Comparison of ENCODE assay signal across 11 mouse cellular contexts in genomic region chr1:23656718-23657117, GRCm38 (mm10).
DNase-seq lines count a peak whose midpoint lies in the region; ATAC-seq and TF ChIP-seq lines count a peak whose summit lies in the region.
"Had no signal": no experiment of that assay in that cellular context is flagged by ENCODE, and none has a peak within 500 bp of the region (broad histone marks: within the 10 kb centered on the region; RNA-seq: fewer than 3 reads in every experiment).

No protein-coding gene starts in this region.

- 52% methylated on average over 8 of the region's 8 CpGs for WGBS in liver, adult 2 months
- WGBS in liver, postnatal 0 days (ENCODE audit: insufficient replicate concordance): 70% methylated on average over 8 of the region's 8 CpGs
- 50% methylated on average over 8 of the region's 8 CpGs for WGBS in midbrain, embryonic 14.5 days

- H3K27ac ChIP-seq in liver, adult 2 months (replicated peaks; ENCODE audit: insufficient read depth, low read depth, low read length): no peak overlapping the region
- H3K27ac ChIP-seq in liver, postnatal 0 days (ENCODE audit: low read depth): no peak overlapping the region
- peak overlapping the region; percentile 69 for H3K27ac ChIP-seq in midbrain, embryonic 14.5 days (replicated peaks; ENCODE audit: low read depth, low read length)
- H3K27ac ChIP-seq: limb, embryonic 15.5 days; neural tube, embryonic 15.5 days had no signal

- TF ChIP-seq EP300 in liver, postnatal 0 days (IDR thresholded peaks at IDR 0.05; ENCODE audit: low read depth): no peak

- no peaks in the 10 kb centered on the region for H3K4me1 ChIP-seq in liver, adult 2 months (ENCODE audit: control insufficient read depth, insufficient read depth, low read length)
- no peaks in the 10 kb centered on the region for H3K4me1 ChIP-seq in liver, postnatal 0 days (ENCODE audit: insufficient read depth)
- no peaks in the 10 kb centered on the region for H3K4me1 ChIP-seq in midbrain, embryonic 14.5 days (ENCODE audit: control insufficient read depth, insufficient read depth, low read length)
- H3K4me1 ChIP-seq: limb, embryonic 15.5 days had no signal

- no peaks in the 10 kb centered on the region for H3K79me2 ChIP-seq in liver, adult 2 months (ENCODE audit: control insufficient read depth, insufficient read depth, low read length)

- no peak for TF ChIP-seq POLR2A in liver, adult 2 months (IDR thresholded peaks at IDR 0.05; ENCODE audit: extremely low read depth, insufficient read depth, low read length)

- H3K4me3 ChIP-seq in liver, adult 2 months (ENCODE audit: insufficient read depth, low read depth, low read length): no peak overlapping the region
- H3K4me3 ChIP-seq in liver, postnatal 0 days (ENCODE audit: low read depth, low read length): no peak overlapping the region
- 0 out of 2 replicates have a peak overlapping the region, but pooled peaks have one; percentile 5 for H3K4me3 ChIP-seq in midbrain, embryonic 14.5 days (replicated peaks; ENCODE audit: low read depth, low read length)
- H3K4me3 ChIP-seq: limb, embryonic 15.5 days; neural tube, embryonic 15.5 days had no signal

- no peak overlapping the region for H3K4me2 ChIP-seq in liver, postnatal 0 days (ENCODE audit: low read depth, low read length)
- H3K4me2 ChIP-seq in midbrain, embryonic 14.5 days (ENCODE audit: low read length): peak overlapping the region; percentile 47
- H3K4me2 ChIP-seq: limb, embryonic 15.5 days; neural tube, embryonic 15.5 days had no signal

- no peak for ATAC-seq in liver, postnatal 0 days
- 0 out of 2 replicates have a peak, but pooled peaks have one; percentile 9 for ATAC-seq in midbrain, embryonic 14.5 days (ENCODE audit: low FRiP score, low TSS enrichment)

- no peak overlapping the region for H3K9ac ChIP-seq in liver, adult 2 months (ENCODE audit: low read depth, low read length)
- H3K9ac ChIP-seq in liver, postnatal 0 days (replicated peaks): no peak overlapping the region
- H3K9ac ChIP-seq in midbrain, embryonic 14.5 days (replicated peaks; ENCODE audit: low read length): no peak overlapping the region
- H3K9ac ChIP-seq: limb, embryonic 15.5 days; neural tube, embryonic 15.5 days had no signal

- intact Hi-C loops in heart, postnatal 14 days (cut with DNase I): no loop called here
- intact Hi-C loops in gastrocnemius, postnatal 36 days (cut with DNase I): no loop called here

- no peaks in the 10 kb centered on the region for H3K27me3 ChIP-seq in liver, adult 2 months (ENCODE audit: control insufficient read depth, insufficient read depth, low read length)
- H3K27me3 ChIP-seq in liver, postnatal 0 days (ENCODE audit: insufficient read depth, low read length): no peaks in the 10 kb centered on the region
- H3K27me3 ChIP-seq in midbrain, embryonic 14.5 days (ENCODE audit: control insufficient read depth, insufficient read depth, low read length): no peaks in the 10 kb centered on the region
- H3K27me3 ChIP-seq: limb, embryonic 15.5 days; neural tube, embryonic 15.5 days had no signal

- H3K9me3 ChIP-seq in liver, postnatal 0 days (ENCODE audit: low read length): no peaks in the 10 kb centered on the region; the same call in 1 of the 2 replicates
- no peaks in the 10 kb centered on the region for H3K9me3 ChIP-seq in midbrain, embryonic 14.5 days (ENCODE audit: control insufficient read depth, low read length)
- H3K9me3 ChIP-seq: limb, embryonic 15.5 days; neural tube, embryonic 15.5 days had no signal

- no peak for TF ChIP-seq CTCF in liver, adult 2 months (IDR thresholded peaks at IDR 0.05; ENCODE audit: low read depth, low read length)
- TF ChIP-seq CTCF in liver, postnatal 0 days (IDR thresholded peaks at IDR 0.05; ENCODE audit: low read depth): no peak

- no peaks in the 10 kb centered on the region for H3K36me3 ChIP-seq in liver, adult 2 months (ENCODE audit: control insufficient read depth, insufficient read depth, low read length)
- no peaks in the 10 kb centered on the region for H3K36me3 ChIP-seq in liver, postnatal 0 days (replicated peaks; ENCODE audit: insufficient read depth, low read length)
- no peaks in the 10 kb centered on the region for H3K36me3 ChIP-seq in midbrain, embryonic 14.5 days (ENCODE audit: control insufficient read depth, insufficient read depth, low read length)
- H3K36me3 ChIP-seq: limb, embryonic 15.5 days; neural tube, embryonic 15.5 days had no signal

- peak; percentile 5 for DNase-seq in heart, adult 11 months
- no peak for DNase-seq in heart, postnatal 14 days
- DNase-seq in liver, adult 2 months (ENCODE audit: extremely low read depth, low read depth, low spot score): peak; percentile 60
- DNase-seq in liver, postnatal 0 days: no peak
- peak; percentile 17 to 20 for DNase-seq in kidney, adult 8-10 months
- no peak for DNase-seq in midbrain, embryonic 14.5 days
- DNase-seq in liver: no peak
- no peak for DNase-seq in gastrocnemius, postnatal 36 days
- DNase-seq: thymus, adult 2 months had no signal

Comparison
In these comparisons a context has a peak if more than half of its experiments do, and no peak if none do; other contexts are left out.
1. DNase-seq: peak in heart, adult 11 months (single experiment), liver, adult 2 months (single experiment) and kidney, adult 8-10 months (2 of 2); none in heart, postnatal 14 days (0 of 2), liver, postnatal 0 days (single experiment), midbrain, embryonic 14.5 days (single experiment), liver (single experiment) and gastrocnemius, postnatal 36 days (0 of 2).